Mouse (Mus musculus) neutrophil, adult 59 days (primary cell): ENCODE measurements around the gene Ppfia4. TPM values are rescaled to one million over a fixed set of nuclear protein-coding genes. Genes with fewer than 3 reads are reported as not detected.

Source experiments
- total RNA-seq, 2 experiments: library from RNA; stranded (reverse); gene quantifications; 1 replicate in 1 of 2; 2 replicates in 1 of 2; pipeline ENCODE4 v1.2.4; 2023

The Ppfia4 gene
- total RNA-seq: 10 to 100 TPM in 1 of 2 experiments, 1 to 10 TPM in 1; 9.5 to 18.4 TPM

DNA sequence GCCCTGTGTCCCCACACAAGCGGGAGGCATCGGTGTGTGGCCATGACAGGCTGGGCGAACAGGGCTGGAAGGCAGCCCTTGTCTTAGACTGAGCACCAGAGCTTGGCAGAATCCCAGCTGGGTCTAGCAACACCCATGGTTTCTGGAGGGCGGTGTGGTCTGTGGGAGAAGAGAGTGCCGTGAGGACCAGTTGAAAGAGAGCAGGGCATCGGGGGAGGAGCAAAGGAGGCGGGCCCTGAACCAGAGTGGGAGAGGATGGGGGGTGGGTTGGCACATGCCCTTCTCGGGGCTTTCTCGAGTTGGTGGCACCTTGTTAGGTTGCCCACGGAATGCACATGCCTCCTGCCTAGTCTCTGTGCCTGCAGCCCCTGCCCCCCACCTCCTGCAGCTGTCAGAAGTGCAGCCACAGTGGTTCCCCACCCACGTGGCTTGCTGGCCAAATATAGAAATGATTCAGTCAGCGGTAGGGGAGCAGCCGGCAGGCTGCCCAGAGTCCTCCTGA lies at the start of gene Ppfia4:
TSS of gene Ppfia4 (minus strand) at position 159 of the 502 bp plus-strand sequence.

DNA sequence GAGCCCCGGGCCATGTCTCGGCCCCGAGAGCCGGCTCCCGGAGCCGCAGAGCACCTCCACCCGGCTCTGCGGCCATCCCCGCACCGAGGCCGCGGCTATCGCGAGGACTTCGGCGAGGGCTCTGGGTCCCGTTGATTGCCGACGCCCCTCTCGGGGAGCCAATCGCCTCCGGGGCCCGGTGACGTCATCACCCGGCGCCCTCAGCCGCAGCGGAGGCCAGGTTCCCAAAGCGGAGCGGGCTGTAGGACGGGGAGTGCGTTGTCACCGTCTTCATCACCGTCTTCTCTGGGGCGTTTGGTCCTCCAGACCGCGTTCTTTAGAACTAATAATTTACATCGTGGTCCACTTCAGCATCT lies 29.1 kb upstream of the Ppfia4 start, which contains the start of gene Tmem183a:
TSS of gene Tmem183a (minus strand) at position 123 of the 356 bp plus-strand sequence.

GRCm38 (mm10) chr1:134289598-134290099 lies 43.1 kb downstream of the Ppfia4 start, which contains the start of gene Myog:
TSS of gene Myog (plus strand) at chr1:134289989.

Other genes with a start within 250 kb of the Ppfia4 start
- 10 to 100 TPM; 22.3 to 34.2 TPM for gene Chit1, start 221.7 kb downstream of the Ppfia4 start, total RNA-seq
- gene Chil1, start 150.8 kb downstream of the Ppfia4 start, total RNA-seq: 100 to 1,000 TPM; 575 to 604 TPM
- gene Mybph, start 139.5 kb downstream of the Ppfia4 start, total RNA-seq: under 1 TPM; 0.53 to 0.78 TPM
- gene Adora1, start 97.5 kb downstream of the Ppfia4 start, total RNA-seq: not detected
- not detected for gene Myog, start 42.9 kb downstream of the Ppfia4 start, total RNA-seq
- 10 to 100 TPM; 49.7 to 60.6 TPM for gene Tmem183a, start 29.1 kb upstream of the Ppfia4 start, total RNA-seq
- gene 4933406M09Rik, start 53.0 kb upstream of the Ppfia4 start, total RNA-seq: not detected
- 10 to 100 TPM; 56.2 to 59.4 TPM for gene Cyb5r1, start 72.6 kb upstream of the Ppfia4 start, total RNA-seq
- gene Adipor1, start 82.5 kb upstream of the Ppfia4 start, total RNA-seq: 100 to 1,000 TPM; 316 to 330 TPM
- 10 to 100 TPM; 23.9 to 29.5 TPM for gene Klhl12, start 122.6 kb upstream of the Ppfia4 start, total RNA-seq
- 10 to 100 TPM; 18.0 to 19.1 TPM for gene Rabif, start 161.7 kb upstream of the Ppfia4 start, total RNA-seq
- gene Mgat4e, start 216.8 kb upstream of the Ppfia4 start, total RNA-seq: not detected
- gene Kdm5b, start 227.2 kb upstream of the Ppfia4 start, total RNA-seq: 10 to 100 TPM; 44.4 to 51.6 TPM